Mouse (Mus musculus): ENCODE measurements around the gene Pnpla6.
"Not testable (repeated sequence)": the region's sequence is repeated elsewhere in the genome, so short reads cannot be mapped to it uniquely, and the experiment has no call there.

The Pnpla6 gene

DNA sequence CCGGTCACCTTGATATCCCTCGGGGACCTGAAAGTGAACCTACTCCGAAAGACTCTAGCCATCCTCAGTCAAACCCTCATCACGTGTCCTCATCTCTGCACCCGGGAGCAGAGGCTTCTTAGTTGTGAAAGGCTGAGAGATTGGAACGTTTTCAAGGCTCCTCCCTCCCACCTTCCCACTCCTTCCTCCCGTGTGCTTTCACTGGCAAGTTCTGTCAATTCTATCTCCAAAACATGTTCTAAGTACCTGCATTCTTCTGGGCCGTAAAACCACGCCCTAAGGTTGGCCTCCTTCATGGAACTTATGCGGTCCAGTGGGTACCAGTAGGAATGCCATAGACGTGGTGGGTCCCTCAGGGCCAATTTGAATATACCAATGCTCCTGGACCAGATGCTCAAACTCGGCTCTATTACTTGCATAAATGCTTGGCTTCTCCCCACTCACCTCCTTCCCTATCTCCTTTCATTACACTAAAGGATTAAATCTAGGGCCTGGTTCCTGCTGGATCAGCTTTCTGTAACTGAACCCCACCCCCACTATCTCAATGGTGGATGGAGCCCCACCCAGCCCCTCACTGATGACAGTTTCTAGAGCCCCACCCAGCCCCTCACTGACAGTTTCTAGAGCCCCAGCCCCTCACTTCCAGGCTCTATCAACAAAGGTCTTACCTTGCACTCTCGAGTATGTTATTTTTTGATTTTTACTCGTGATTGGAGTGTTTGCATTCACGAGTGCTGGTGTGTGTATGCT, 61.2 kb downstream of the Pnpla6 start:
- no peak for DNase-seq (ENCODE audit: low read depth)

DNA sequence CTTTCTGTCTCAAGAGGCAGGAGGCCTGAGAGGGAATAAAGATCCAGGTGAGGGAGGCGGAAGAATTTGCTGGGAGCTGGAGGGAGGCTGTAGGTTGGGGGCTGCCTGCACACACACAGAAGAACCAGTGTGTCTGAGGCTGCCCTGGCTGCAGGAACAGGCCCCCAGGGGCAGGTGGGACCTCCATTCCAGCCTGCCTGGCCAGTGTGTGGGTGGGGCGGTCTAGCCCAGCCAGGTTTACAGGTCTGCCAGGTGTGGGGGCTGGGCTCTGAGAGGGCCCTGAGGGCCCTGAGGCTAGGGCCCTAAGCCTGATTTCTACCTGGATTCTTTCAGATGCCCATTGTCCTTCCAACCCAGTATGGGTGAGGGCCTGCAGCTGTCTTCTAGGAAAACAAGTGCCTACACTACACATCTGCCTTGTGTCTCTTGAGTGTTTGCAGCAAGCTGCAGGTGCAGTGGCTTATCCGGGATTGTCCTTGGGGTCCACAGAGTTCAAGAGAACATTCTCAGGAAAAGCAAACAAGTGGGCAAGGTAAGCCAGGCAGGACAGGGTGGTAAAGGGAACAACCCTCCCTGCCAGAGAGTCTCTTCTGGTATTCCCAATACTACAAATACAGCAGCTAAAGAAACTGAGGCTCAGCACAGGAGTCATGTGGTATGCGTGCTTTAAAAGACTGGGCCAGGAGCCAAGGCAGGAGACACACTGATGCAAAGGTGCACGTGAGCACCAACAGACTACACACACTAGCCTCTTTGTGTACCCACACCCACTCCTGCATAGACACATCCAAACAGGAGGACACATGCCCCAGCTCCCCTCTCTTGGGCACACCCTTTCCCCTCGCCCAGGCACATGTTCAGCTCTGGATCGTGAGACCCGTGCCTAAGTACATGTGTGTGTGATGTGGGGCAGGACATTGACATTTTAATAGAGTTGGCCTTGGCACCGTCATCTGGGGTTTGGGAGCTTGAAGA, 64.5 kb downstream of the Pnpla6 start:
- DNase-seq (ENCODE audit: low read depth): no peak

DNA sequence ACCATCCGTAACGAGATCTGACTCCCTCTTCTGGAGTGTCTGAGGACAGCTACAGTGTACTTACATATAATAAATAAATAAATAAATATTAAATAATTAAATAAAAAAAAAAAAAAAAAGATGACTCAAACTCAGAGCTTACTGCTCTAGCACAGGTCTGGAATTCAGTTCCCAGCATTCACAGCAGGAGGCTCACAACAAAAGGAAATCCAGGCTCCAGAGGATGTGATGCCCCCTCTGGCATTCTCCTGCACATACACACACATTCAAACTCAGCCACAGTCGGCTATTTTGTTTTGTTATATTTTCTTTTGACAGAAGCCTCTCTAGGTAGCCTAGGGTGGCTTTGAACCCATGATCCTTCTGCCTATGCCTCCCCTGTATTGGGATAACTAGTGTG, 66.8 kb downstream of the Pnpla6 start:
- DNase-seq (ENCODE audit: low read depth): not testable (repeated sequence)

DNA sequence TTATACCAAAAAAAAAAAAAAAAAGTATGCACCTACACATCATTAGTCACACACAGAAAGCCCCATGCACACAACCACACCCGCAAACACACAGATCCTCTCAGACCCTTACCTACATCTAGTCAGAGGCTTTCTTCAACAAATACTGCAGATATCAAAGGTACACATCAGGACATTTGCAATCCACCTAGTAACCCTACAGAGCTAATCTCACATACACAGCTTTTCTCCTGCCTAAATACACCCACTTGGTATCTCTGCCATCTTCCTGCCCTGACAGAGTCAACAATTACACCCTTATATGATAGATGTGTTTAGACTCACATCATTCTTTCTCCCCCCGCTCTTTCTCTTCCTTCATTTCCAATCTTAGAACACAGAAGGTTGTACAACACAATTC, 71.3 kb downstream of the Pnpla6 start:
- DNase-seq (ENCODE audit: low read depth): no peak

DNA sequence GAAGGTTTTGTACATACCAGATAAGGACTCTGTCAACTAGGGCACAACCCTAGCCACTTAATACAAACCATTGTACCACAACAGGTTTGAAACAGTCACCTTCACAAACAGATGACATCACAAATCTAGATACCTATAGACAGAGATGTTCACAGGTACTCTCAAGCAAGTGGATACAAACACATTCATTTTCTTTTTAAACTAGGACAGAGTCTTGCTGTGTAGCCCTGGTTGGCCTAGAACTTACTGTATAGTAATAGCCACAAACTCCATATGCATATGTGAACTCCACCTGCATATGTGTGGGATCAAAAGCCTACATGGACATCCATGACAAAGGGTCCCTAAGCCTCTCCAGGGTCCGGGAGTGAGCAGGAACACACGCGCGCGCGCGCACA, 71.8 kb downstream of the Pnpla6 start, which contains the start of gene Camsap3:
Gene Camsap3 (plus strand): TSS at position 301 of the 398 bp plus-strand sequence.
- no peak for DNase-seq (ENCODE audit: low read depth)

DNA sequence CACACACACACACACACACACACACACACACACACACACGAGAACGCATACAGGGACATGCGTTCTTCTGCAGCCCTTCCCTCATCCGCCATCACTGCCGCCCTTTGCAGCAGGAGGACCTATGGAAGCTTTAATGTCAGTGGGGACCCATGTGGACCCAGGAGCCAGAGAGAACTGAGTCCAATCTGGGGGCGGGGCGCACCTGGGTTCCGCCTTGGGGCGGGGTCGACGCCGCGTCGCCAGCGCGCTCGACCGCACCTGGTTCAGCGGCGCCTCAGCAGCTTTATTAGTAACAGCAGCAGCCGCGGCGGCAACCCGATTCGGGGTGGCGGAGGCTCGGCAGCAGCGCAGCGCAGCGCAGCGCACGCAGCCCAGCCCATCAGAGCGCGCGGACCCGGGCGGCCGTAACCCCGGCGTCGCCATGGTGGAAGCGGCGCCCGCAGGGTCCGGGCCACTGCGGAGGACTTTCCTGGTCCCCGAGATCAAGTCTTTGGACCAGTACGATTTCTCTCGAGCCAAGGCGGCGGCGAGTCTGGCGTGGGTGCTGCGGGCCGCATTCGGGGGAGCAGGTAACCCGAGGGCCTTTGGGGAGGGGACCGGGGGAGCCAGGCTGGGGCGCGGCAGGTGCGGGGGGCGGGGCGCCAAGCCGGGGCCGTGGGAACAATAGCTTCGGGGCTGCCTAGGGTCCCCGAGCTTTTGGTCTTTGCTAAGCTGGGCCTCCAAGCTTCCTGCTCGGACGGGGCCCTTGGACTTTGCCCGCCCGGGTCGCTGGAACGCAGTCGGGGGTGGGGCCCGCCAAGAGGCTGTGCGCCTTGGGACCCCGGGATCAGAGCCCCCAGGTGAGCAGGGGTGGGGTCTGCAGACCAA, 72.4 kb downstream of the Pnpla6 start:
- DNase-seq (ENCODE audit: low read depth): no peak

DNA sequence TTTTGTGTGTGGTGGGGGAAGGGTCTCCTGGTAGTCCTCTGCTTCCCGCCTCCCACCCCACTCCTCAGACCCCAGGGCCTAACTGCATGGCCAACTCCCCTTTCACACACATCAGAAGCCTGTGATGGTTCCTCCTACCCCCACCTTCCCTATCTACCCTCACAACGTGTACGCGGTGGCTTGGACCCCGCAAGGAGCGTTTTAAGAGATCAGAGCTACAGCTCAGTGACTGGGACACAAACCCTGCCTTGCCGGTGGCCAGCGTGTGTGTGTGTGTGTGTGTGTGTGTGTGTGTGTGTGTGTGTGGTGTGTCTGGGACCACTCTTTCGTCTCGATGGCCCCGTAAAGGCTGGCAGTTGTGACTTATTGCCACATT, 73.1 kb downstream of the Pnpla6 start:
- DNase-seq (ENCODE audit: low read depth): no peak

DNA sequence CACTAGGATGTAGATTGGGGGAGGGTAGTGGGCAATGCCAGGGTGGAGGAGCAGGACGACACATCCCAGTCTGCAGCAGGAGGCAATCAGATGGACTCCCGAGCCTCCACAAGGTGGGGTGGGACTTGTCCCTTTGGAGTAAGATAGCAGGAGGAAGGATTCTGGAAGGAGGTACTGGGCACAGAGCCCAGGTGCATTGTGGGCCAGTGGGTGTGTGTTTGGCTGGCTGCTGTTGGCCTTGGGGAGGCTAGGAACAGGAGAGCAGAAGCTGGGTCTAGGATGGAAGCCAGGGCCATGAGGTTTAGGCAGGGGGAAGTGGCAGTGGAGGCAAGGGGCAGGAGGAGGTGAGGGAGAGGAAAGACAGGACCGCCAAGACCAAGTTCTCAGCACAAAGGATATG, 78.3 kb downstream of the Pnpla6 start:
- DNase-seq (ENCODE audit: low read depth): no peak
